Mouse (Mus musculus) embryonic stem cell, embryonic (primary cell): ENCODE data around the gene Gm8879.
"Not testable (repeated sequence)": the region's sequence is repeated elsewhere in the genome, so short reads cannot be mapped to it uniquely, and the experiment has no call there.

Source experiments
- CTCF ChIA-PET, 4 experiments: fragments of 300-600 bp in 2 of 4; fragments of 350-600 bp in 2 of 4; sonication (Branson Sonifier 250); formaldehyde crosslinking; loops; one replicate each; lab custom pipeline; 2022; ENCODE audit warnings: inconsistent platforms in 2 of 4; lab: Charles Lee
- POLR2A ChIA-PET, 4 experiments: fragments of 300-600 bp in 2 of 4; fragments of 350-600 bp in 2 of 4; sonication (Branson Sonifier 250); formaldehyde crosslinking; loops; one replicate each; lab custom pipeline; 2022; ENCODE audit warnings: antibody characterized with exemption in 4 of 4, inconsistent platforms in 1 of 4; lab: Charles Lee

The Gm8879 gene

DNA sequence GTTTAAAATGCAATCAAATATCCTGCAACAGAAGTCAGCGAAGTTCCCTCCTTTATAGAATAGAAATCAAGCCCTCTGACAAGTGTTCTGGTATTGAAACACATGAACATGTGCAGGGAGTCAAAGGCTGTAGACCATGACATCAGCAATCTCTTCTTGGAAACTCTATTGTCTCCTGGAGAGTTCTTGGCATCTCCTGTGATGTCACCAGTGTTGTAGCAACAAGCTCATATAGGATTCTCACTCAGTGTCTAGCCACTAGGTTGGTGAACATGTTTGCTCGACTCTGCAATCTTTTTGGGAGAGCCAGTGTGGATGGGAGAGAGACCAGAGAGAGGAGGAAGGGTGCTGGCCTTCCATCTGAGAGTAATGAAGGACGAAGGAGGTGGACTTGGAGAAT is at the start of gene Gm8879:
Gene Gm8879 (plus strand): TSS at position 301 of the 400 bp plus-strand sequence.
- POLR2A ChIA-PET, CTCF ChIA-PET: not testable (repeated sequence)

DNA sequence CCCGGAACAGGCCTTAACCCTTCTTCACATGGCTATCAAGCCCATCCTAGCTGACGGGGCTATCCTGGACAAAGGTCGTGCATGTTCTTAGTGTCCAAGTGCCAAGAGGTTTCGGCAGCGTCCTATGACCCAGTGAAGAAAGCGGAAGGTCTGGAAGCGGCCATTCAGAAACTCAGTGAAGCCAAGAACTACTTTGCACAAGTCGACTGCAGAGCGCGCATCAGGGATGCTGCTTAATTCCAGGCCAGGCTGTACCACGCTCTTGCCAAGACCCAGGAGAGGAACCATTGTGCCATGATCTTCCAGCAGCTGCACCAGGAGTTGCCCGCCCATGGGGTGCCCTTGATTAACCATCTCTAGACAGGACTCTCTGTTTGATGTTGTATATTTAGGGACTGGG is 10.6 kb downstream of the Gm8879 start:
- POLR2A ChIA-PET, CTCF ChIA-PET: not testable (repeated sequence)
